12 mouse cellular contexts compared by ENCODE assay signal in genomic region chr5:120626399-120626798, GRCm38 (mm10). TPM values are rescaled to one million over a fixed set of nuclear protein-coding genes. Genes with fewer than 3 reads are reported as not detected.
DNase-seq lines count a peak whose midpoint lies in the region; ATAC-seq and TF ChIP-seq lines count a peak whose summit lies in the region.
"Had no signal": no experiment of that assay in that cellular context is flagged by ENCODE, and none has a peak within 500 bp of the region (broad histone marks: within the 10 kb centered on the region; RNA-seq: fewer than 3 reads in every experiment).

No protein-coding gene starts in this region.

- H3K36me3 ChIP-seq in kidney, embryonic 16.5 days (ENCODE audit: insufficient read depth, low read length), result peaks cover 64% of the 10 kb centered on the region
- H3K36me3 ChIP-seq in forebrain, postnatal 0 days (ENCODE audit: insufficient read depth), result peaks cover 53% of the 10 kb centered on the region

- H3K27ac ChIP-seq in kidney, embryonic 16.5 days (ENCODE audit: low read length), result no peak overlapping the region
- H3K27ac ChIP-seq in forebrain, postnatal 0 days (ENCODE audit: low read depth, low read length), result no peak overlapping the region
- H3K27ac ChIP-seq: embryonic facial prominence, embryonic 13.5 days; hindbrain, embryonic 15.5 days had no signal

- H3K4me3 ChIP-seq in kidney, embryonic 16.5 days (ENCODE audit: low read length), result no peak overlapping the region
- H3K4me3 ChIP-seq in forebrain, postnatal 0 days (ENCODE audit: low read depth, low read length), result no peak overlapping the region
- H3K4me3 ChIP-seq: embryonic facial prominence, embryonic 13.5 days; hindbrain, embryonic 15.5 days had no signal

- H3K27me3 ChIP-seq in kidney, embryonic 16.5 days (ENCODE audit: insufficient read depth, low read length), result peaks cover 13% of the 10 kb centered on the region; the same call in 1 of the 2 replicates
- no peaks in the 10 kb centered on the region for H3K27me3 ChIP-seq in forebrain, postnatal 0 days (ENCODE audit: insufficient read depth, low read length)

- 38% methylated on average over 19 of the region's 19 CpGs for WGBS in kidney, embryonic 16.5 days
- WGBS in forebrain, postnatal 0 days, result 24% methylated on average over 19 of the region's 19 CpGs

- H3K4me1 ChIP-seq in kidney, embryonic 16.5 days (ENCODE audit: insufficient read depth, low read length), result no peaks in the 10 kb centered on the region
- H3K4me1 ChIP-seq in forebrain, postnatal 0 days (ENCODE audit: insufficient read depth), result no peaks in the 10 kb centered on the region

- no peak for TF ChIP-seq CTCF in forebrain, postnatal 0 days (IDR thresholded peaks at IDR 0.05; ENCODE audit: low read depth)

- DNase-seq in kidney, adult 11 months, result no peak
- peak; percentile 45 for DNase-seq in Muller cell, postnatal 12 days (ENCODE audit: inconsistent ontology term)
- DNase-seq in forebrain, postnatal 0 days, result no peak
- DNase-seq in mesoderm, embryonic 11.5 days (ENCODE audit: low read depth, low spot score), result peak; percentile 55
- DNase-seq in ovary, postnatal 14 days (ENCODE audit: low spot score), result no peak
- no peak for DNase-seq in left cerebral cortex, adult 8-10 months (ENCODE audit: low spot score in 2 of 2)
- DNase-seq in cerebellum, adult 9-11 months, result no peak
- DNase-seq: adrenal gland, postnatal 25 days; midbrain, embryonic 14.5 days had no signal

- no peak overlapping the region for H3K4me2 ChIP-seq in kidney, embryonic 16.5 days (replicated peaks; ENCODE audit: low read depth, low read length)
- no peak overlapping the region for H3K4me2 ChIP-seq in forebrain, postnatal 0 days (ENCODE audit: low read depth)
- H3K4me2 ChIP-seq: embryonic facial prominence, embryonic 13.5 days; hindbrain, embryonic 15.5 days had no signal

- peak; percentile 55; the same call in 1 of the 2 replicates for ATAC-seq in kidney, embryonic 16.5 days (ENCODE audit: low FRiP score, low TSS enrichment)
- ATAC-seq in forebrain, postnatal 0 days, result peak; percentile 37; the same call in 1 of the 2 replicates

- H3K9me3 ChIP-seq in kidney, embryonic 16.5 days (ENCODE audit: low read length), result no peaks in the 10 kb centered on the region
- H3K9me3 ChIP-seq in forebrain, postnatal 0 days (ENCODE audit: low read length), result no peaks in the 10 kb centered on the region
- H3K9me3 ChIP-seq: embryonic facial prominence, embryonic 13.5 days; hindbrain, embryonic 15.5 days had no signal

- H3K9ac ChIP-seq in kidney, embryonic 16.5 days (replicated peaks; ENCODE audit: low read length), result no peak overlapping the region
- no peak overlapping the region for H3K9ac ChIP-seq in forebrain, postnatal 0 days
- H3K9ac ChIP-seq: embryonic facial prominence, embryonic 13.5 days; hindbrain, embryonic 15.5 days had no signal

RNA-seq across cellular contexts. Expression of gene Cfap73, which starts 7.6 kb away (rescaled TPM):
- polyA plus RNA-seq in kidney, embryonic 16.5 days (2015; fragmentation: Nextera tagmentation; extraction: Ambion mirVana), result not detected in 2 replicates
- 1.9 and 2.1 TPM in 2 replicates for total RNA-seq in forebrain, postnatal 0 days (2014; rRNA removed)
- 0.68 and 1.2 TPM in 2 replicates for polyA plus RNA-seq in forebrain, postnatal 0 days (2015; fragmentation: Nextera tagmentation; extraction: Ambion mirVana)
- total RNA-seq in left cerebral cortex, adult 8-10 months (2022), result under 1 TPM in 2 of 4 experiments, not detected in 2; 0.55 to 0.58 TPM
- polyA plus RNA-seq: embryonic facial prominence, embryonic 13.5 days; midbrain, embryonic 14.5 days had no signal

RNA-seq across cellular contexts. Expression of gene Ddx54, which starts 13.9 kb away (rescaled TPM):
- polyA plus RNA-seq in kidney, embryonic 16.5 days (2015; fragmentation: Nextera tagmentation; extraction: Ambion mirVana), result 53.7 and 54.8 TPM in 2 replicates
- 43.9 and 46.0 TPM in 2 replicates for total RNA-seq in forebrain, postnatal 0 days (2014; rRNA removed)
- 35.5 and 40.0 TPM in 2 replicates for polyA plus RNA-seq in forebrain, postnatal 0 days (2015; fragmentation: Nextera tagmentation; extraction: Ambion mirVana)
- total RNA-seq in left cerebral cortex, adult 8-10 months (2022), result 10 to 100 TPM; 32.4 to 36.9 (median 35.7) TPM

RNA-seq across cellular contexts. Expression of gene Rita1, which starts 14.0 kb away (rescaled TPM):
- 18.0 and 18.4 TPM in 2 replicates for polyA plus RNA-seq in kidney, embryonic 16.5 days (2015; fragmentation: Nextera tagmentation; extraction: Ambion mirVana)
- total RNA-seq in forebrain, postnatal 0 days (2014; rRNA removed), result 24.1 and 36.5 TPM in 2 replicates
- 28.6 and 31.8 TPM in 2 replicates for polyA plus RNA-seq in forebrain, postnatal 0 days (2015; fragmentation: Nextera tagmentation; extraction: Ambion mirVana)
- 10 to 100 TPM; 25.1 to 30.2 (median 28.8) TPM for total RNA-seq in left cerebral cortex, adult 8-10 months (2022)

RNA-seq across cellular contexts. Expression of gene Rasal1, which starts 22.2 kb away (rescaled TPM):
- 0.66 and 0.70 TPM in 2 replicates for polyA plus RNA-seq in kidney, embryonic 16.5 days (2015; fragmentation: Nextera tagmentation; extraction: Ambion mirVana)
- 25.9 and 36.8 TPM in 2 replicates for total RNA-seq in forebrain, postnatal 0 days (2014; rRNA removed)
- polyA plus RNA-seq in forebrain, postnatal 0 days (2015; fragmentation: Nextera tagmentation; extraction: Ambion mirVana), result 14.0 and 20.0 TPM in 2 replicates
- total RNA-seq in left cerebral cortex, adult 8-10 months (2022), result 10 to 100 TPM; 68.8 to 89.5 (median 83.1) TPM

RNA-seq across cellular contexts. Expression of gene Iqcd, which starts 37.6 kb away (rescaled TPM):
- 1.5 TPM in 2 replicates for polyA plus RNA-seq in kidney, embryonic 16.5 days (2015; fragmentation: Nextera tagmentation; extraction: Ambion mirVana)
- 1.4 and 2.0 TPM in 2 replicates for total RNA-seq in forebrain, postnatal 0 days (2014; rRNA removed)
- polyA plus RNA-seq in forebrain, postnatal 0 days (2015; fragmentation: Nextera tagmentation; extraction: Ambion mirVana), result 1.4 and 1.8 TPM in 2 replicates
- 1 to 10 TPM in 3 of 4 experiments, under 1 TPM in 1; 0.78 to 1.3 (median 1.3) TPM for total RNA-seq in left cerebral cortex, adult 8-10 months (2022)

Comparison
In these comparisons a context has a peak if more than half of its experiments do, and no peak if none do; other contexts are left out.
1. DNase-seq: peak in Muller cell, postnatal 12 days (single experiment) and mesoderm, embryonic 11.5 days (single experiment); none in kidney, adult 11 months (single experiment), forebrain, postnatal 0 days (single experiment), ovary, postnatal 14 days (single experiment), left cerebral cortex, adult 8-10 months (0 of 2) and cerebellum, adult 9-11 months (single experiment).